Mouse (Mus musculus): ENCODE measurements around the gene Ptprt.

- TF ChIP-seq CTCF (IDR thresholded peaks at IDR 0.05; ENCODE audit: borderline replicate concordance, control insufficient read depth, extremely low read depth, insufficient read depth, low read length, poor library complexity) (no peak), POLR2A (IDR thresholded peaks at IDR 0.05; ENCODE audit: control insufficient read depth, extremely low read depth, insufficient read depth, low read length, poor library complexity) (no peak)
Observed at GRCm38 (mm10) chr2:162638676-162639075, 22.3 kb downstream of the Ptprt start.
